Mouse (Mus musculus) ES-E14 (cell line): ENCODE data around the gene Hrg.

ENCODE experiments used
- CHD2 ChIP-seq: IDR thresholded peaks from 2 replicates; pipeline ENCODE4 v1.6.1; 2014; ENCODE audit warnings: mild to moderate bottlenecking, low read depth, low read length, inconsistent platforms
- HCFC1 ChIP-seq: IDR thresholded peaks from 2 replicates; pipeline ENCODE4 v1.6.1; 2012; ENCODE audit warnings: low read length, inconsistent platforms, borderline replicate concordance; ENCODE audit not compliant: insufficient read depth

GRCm38 (mm10) chr16:22947371-22947770 lies 3.5 kb upstream of the Hrg start:
- TF ChIP-seq CHD2 = no peak
- no peak for TF ChIP-seq HCFC1
